Mouse (Mus musculus) MEL (cell line): ENCODE measurements at regions not wholly inside any gene's neighbourhood (a gene's known extent, or its start where the extent isn't known, plus 50 kb on each side); places are given as distances from the start of the nearest gene placed in this dataset.
A peak's percentile ranks its signal among the peaks of the same experiment; 100 is the strongest.

Source experiments
- DNase-seq: peaks from one replicate; pipeline ENCODE4 v3.0.0; 2011; ENCODE audit warnings: low read depth, low spot score
- H3K27ac ChIP-seq: 2 replicates; pipeline ENCODE4 v1.5.1; 2012; ENCODE audit warnings: low read depth, mild to moderate bottlenecking, control low read depth, low read length, moderate library complexity; ENCODE audit not compliant: control insufficient read depth
- H3K27me3 ChIP-seq, 2 experiments: fragments of 150-350 bp in 1 of 2; sonication (generic) in 1 of 2; 2 replicates each; pipeline ENCODE4 v1.6.1; 2012; ENCODE audit warnings: low read length in 2 of 2, mild to moderate bottlenecking in 2 of 2, improper control_type of control experiment in 1 of 2, moderate library complexity in 1 of 2; ENCODE audit not compliant: insufficient read depth in 2 of 2, control insufficient read depth in 1 of 2
- H3K36me3 ChIP-seq, 2 experiments: 2 replicates each; pipeline ENCODE4 v1.6.1; 2012 to 2014; ENCODE audit warnings: low read length in 2 of 2, improper control_type of control experiment in 1 of 2, inconsistent platforms in 1 of 2, mild to moderate bottlenecking in 1 of 2; ENCODE audit not compliant: insufficient read depth in 2 of 2, control insufficient read depth in 1 of 2
- H3K4me1 ChIP-seq, 2 experiments: fragments of 150-350 bp in 1 of 2; sonication (generic) in 1 of 2; 2 replicates each; pipeline ENCODE4 v1.6.1; 2012; ENCODE audit warnings: low read length in 2 of 2, improper control_type of control experiment in 1 of 2, mild to moderate bottlenecking in 1 of 2; ENCODE audit not compliant: insufficient read depth in 2 of 2, control insufficient read depth in 1 of 2
- H3K4me3 ChIP-seq, 2 experiments: fragments of 150-350 bp in 1 of 2; sonication (generic) in 1 of 2; 2 replicates each; pipeline ENCODE4 v1.5.1; 2012; ENCODE audit warnings: low read depth in 2 of 2, low read length in 2 of 2, mild to moderate bottlenecking in 2 of 2, moderate library complexity in 2 of 2, control low read depth in 1 of 2, improper control_type of control experiment in 1 of 2; ENCODE audit not compliant: control insufficient read depth in 1 of 2, insufficient read depth in 1 of 2
- H3K79me2 ChIP-seq: 2 replicates; pipeline ENCODE4 v1.6.1; 2012; ENCODE audit warnings: mild to moderate bottlenecking, low read length, moderate library complexity; ENCODE audit not compliant: control insufficient read depth, poor library complexity, insufficient read depth
- H3K9ac ChIP-seq: 2 replicates; pipeline ENCODE4 v1.6.1; 2012; ENCODE audit warnings: low read depth, mild to moderate bottlenecking, control low read depth, low read length, moderate library complexity; ENCODE audit not compliant: control insufficient read depth, poor library complexity, severe bottlenecking
- H3K9me3 ChIP-seq: fragments of 150-350 bp; sonication (generic); replicated peaks from 2 replicates; pipeline ENCODE4 v1.6.1; 2012; ENCODE audit warnings: mild to moderate bottlenecking, low read length, improper control_type of control experiment, moderate library complexity; ENCODE audit not compliant: insufficient read depth
- BHLHE40 ChIP-seq: IDR thresholded peaks from 2 replicates; pipeline ENCODE4 v1.6.1; 2012; ENCODE audit warnings: low read depth, mild to moderate bottlenecking, inconsistent platforms, low read length, improper control_type of control experiment, borderline replicate concordance
- CHD2 ChIP-seq: IDR thresholded peaks from 2 replicates; pipeline ENCODE4 v1.6.1; 2011; ENCODE audit warnings: low read length, improper control_type of control experiment
- CTCF ChIP-seq, 3 experiments: IDR thresholded peaks in 2 of 3; conservative IDR thresholded peaks in 1 of 3; 2 replicates each; pipeline ENCODE4 v1.5.1; 2011 to 2012; ENCODE audit warnings: low read length in 3 of 3, low read depth in 2 of 3, mild to moderate bottlenecking in 2 of 3, improper control_type of control experiment in 1 of 3, inconsistent platforms in 1 of 3, mixed read lengths in 1 of 3, moderate library complexity in 1 of 3; ENCODE audit not compliant: control insufficient read depth in 1 of 3, insufficient read depth in 1 of 3, poor library complexity in 1 of 3, severe bottlenecking in 1 of 3
- E2F4 ChIP-seq: IDR thresholded peaks from 2 replicates; pipeline ENCODE4 v1.6.1; 2011; ENCODE audit warnings: low read depth, low read length, improper control_type of control experiment, borderline replicate concordance
- EP300 ChIP-seq, 2 experiments: IDR thresholded peaks; 2 replicates each; pipeline ENCODE4 v1.6.1; 2011; ENCODE audit warnings: improper control_type of control experiment in 2 of 2, low read length in 2 of 2, low read depth in 1 of 2, mild to moderate bottlenecking in 1 of 2
- ETS1 ChIP-seq: IDR thresholded peaks from 2 replicates; pipeline ENCODE4 v1.6.1; 2012; ENCODE audit warnings: low read depth, mild to moderate bottlenecking, inconsistent platforms, low read length, improper control_type of control experiment, moderate library complexity
- GABPA ChIP-seq: IDR thresholded peaks from 2 replicates; pipeline ENCODE4 v1.6.1; 2012; ENCODE audit warnings: low read depth, mild to moderate bottlenecking, inconsistent platforms, low read length, improper control_type of control experiment, moderate library complexity
- GATA1 ChIP-seq: IDR thresholded peaks from 2 replicates; pipeline ENCODE4 v1.6.1; 2011; ENCODE audit warnings: low read depth, low read length, improper control_type of control experiment
- JUND ChIP-seq: IDR thresholded peaks from 2 replicates; pipeline ENCODE4 v1.6.1; 2011; ENCODE audit warnings: low read depth, mild to moderate bottlenecking, improper control_type of control experiment, low read length
- KAT2A ChIP-seq: conservative IDR thresholded peaks from 2 replicates; pipeline ENCODE4 v1.6.1; 2012; ENCODE audit warnings: low read depth, low read length, improper control_type of control experiment, inconsistent platforms
- MAZ ChIP-seq: IDR thresholded peaks from 2 replicates; pipeline ENCODE4 v1.6.1; 2012; ENCODE audit warnings: low read depth, mild to moderate bottlenecking, inconsistent platforms, low read length, improper control_type of control experiment
- MEF2A ChIP-seq: IDR thresholded peaks from 2 replicates; pipeline ENCODE4 v1.6.1; 2014; ENCODE audit warnings: low read depth, mild to moderate bottlenecking, inconsistent platforms, low read length, improper control_type of control experiment; ENCODE audit not compliant: poor library complexity, insufficient replicate concordance, severe bottlenecking; ENCODE audit errors: extremely low read depth
- MYB ChIP-seq: IDR thresholded peaks from 2 replicates; pipeline ENCODE4 v1.6.1; 2011; ENCODE audit warnings: mild to moderate bottlenecking, low read depth, low read length, improper control_type of control experiment
- NRF1 ChIP-seq: IDR thresholded peaks from 2 replicates; pipeline ENCODE4 v1.6.1; 2014; ENCODE audit warnings: low read depth, mild to moderate bottlenecking, inconsistent platforms, low read length, improper control_type of control experiment, moderate library complexity; ENCODE audit not compliant: poor library complexity, insufficient read depth, severe bottlenecking
- POLR2A ChIP-seq, 2 experiments: IDR thresholded peaks; 2 replicates each; pipeline ENCODE4 v1.6.1; 2011 to 2012; ENCODE audit warnings: low read length in 2 of 2, mild to moderate bottlenecking in 2 of 2, control low read depth in 1 of 2, improper control_type of control experiment in 1 of 2, low read depth in 1 of 2, moderate library complexity in 1 of 2; ENCODE audit not compliant: control insufficient read depth in 1 of 2, insufficient read depth in 1 of 2, poor library complexity in 1 of 2
- POLR2AphosphoS5 ChIP-seq: IDR thresholded peaks from 2 replicates; pipeline ENCODE4 v1.6.1; 2012; ENCODE audit warnings: low read depth, borderline replicate concordance, mild to moderate bottlenecking, inconsistent platforms, low read length, moderate library complexity, mixed read lengths
- SMC3 ChIP-seq: IDR thresholded peaks from 2 replicates; pipeline ENCODE4 v1.6.1; 2011; ENCODE audit warnings: low read depth, low read length, improper control_type of control experiment
- TAL1 ChIP-seq: IDR thresholded peaks from 2 replicates; pipeline ENCODE4 v1.6.1; 2012; ENCODE audit warnings: mild to moderate bottlenecking, inconsistent platforms, low read length, moderate library complexity, mixed read lengths
- TBP ChIP-seq: IDR thresholded peaks from 2 replicates; pipeline ENCODE4 v1.8.0; 2011; ENCODE audit warnings: low read depth, low read length, improper control_type of control experiment
- TCF12 ChIP-seq: IDR thresholded peaks from 2 replicates; pipeline ENCODE4 v1.6.1; 2014; ENCODE audit warnings: low read depth, mild to moderate bottlenecking, inconsistent platforms, low read length, improper control_type of control experiment, moderate library complexity
- UBTF ChIP-seq: IDR thresholded peaks from 2 replicates; pipeline ENCODE4 v1.6.1; 2012; ENCODE audit warnings: low read depth, mild to moderate bottlenecking, inconsistent platforms, low read length, improper control_type of control experiment, moderate library complexity, borderline replicate concordance; ENCODE audit not compliant: insufficient read depth
- USF2 ChIP-seq, 2 experiments: IDR thresholded peaks; 2 replicates each; pipeline ENCODE4 v1.6.1; 2011 to 2012; ENCODE audit warnings: improper control_type of control experiment in 2 of 2, low read length in 2 of 2, borderline replicate concordance in 1 of 2, inconsistent platforms in 1 of 2, low read depth in 1 of 2, mild to moderate bottlenecking in 1 of 2; ENCODE audit not compliant: insufficient read depth in 1 of 2
- ZKSCAN1 ChIP-seq: IDR thresholded peaks from 2 replicates; pipeline ENCODE4 v1.6.1; 2012; ENCODE audit warnings: low read depth, mild to moderate bottlenecking, inconsistent platforms, low read length, improper control_type of control experiment, moderate library complexity
- ZMIZ1 ChIP-seq: IDR thresholded peaks from 2 replicates; pipeline ENCODE4 v1.6.1; 2012; ENCODE audit warnings: low read depth, mild to moderate bottlenecking, inconsistent platforms, low read length, improper control_type of control experiment, moderate library complexity
- ZNF384 ChIP-seq: IDR thresholded peaks from 2 replicates; pipeline ENCODE4 v1.6.1; 2012; ENCODE audit warnings: low read depth, mild to moderate bottlenecking, inconsistent platforms, low read length, improper control_type of control experiment

- no peak overlapping the region for H3K9ac ChIP-seq
- peaks cover 36 to 58% of the 10 kb centered on the region in 2 experiments for H3K4me1 ChIP-seq
- peak; percentile 60 for DNase-seq
- H3K27ac ChIP-seq: peak overlapping the region; percentile 24
- no peaks in the 10 kb centered on the region for H3K79me2 ChIP-seq
- H3K9me3 ChIP-seq: no peaks in the 10 kb centered on the region
- H3K27me3 ChIP-seq: no peaks in the 10 kb centered on the region
- H3K36me3 ChIP-seq: peaks cover 0 to 63% of the 10 kb centered on the region in 2 experiments; a peak in 2 of 4 replicates
- no peak for TF ChIP-seq JUND
- 0 out of 2 replicates have a peak, but pooled peaks have one; percentile 11 for TF ChIP-seq ETS1
- no peak for TF ChIP-seq NRF1
- H3K4me3 ChIP-seq: no peak overlapping the region
Observed at GRCm38 (mm10) chr5:52044101-52044500, 146.2 kb downstream of the Dhx15 start.

GRCm38 (mm10) chr5:52041447-52041846 is 148.9 kb downstream of the Dhx15 start:
- DNase-seq: no peak

GRCm38 (mm10) chr5:52040427-52041312 is 149.6 kb downstream of the Dhx15 start:
- H3K9ac ChIP-seq: peak overlapping the region; percentile 56
- H3K27ac ChIP-seq: peak overlapping the region; percentile 98
- H3K79me2 ChIP-seq: no peaks in the 10 kb centered on the region
- no peaks in the 10 kb centered on the region for H3K27me3 ChIP-seq
- peak overlapping the region; percentile 22 to 27; a peak in 3 of 4 replicates for H3K4me3 ChIP-seq
- H3K4me1 ChIP-seq: peaks cover 10 to 39% of the 10 kb centered on the region in 2 experiments
- DNase-seq: peak; percentile 95
- H3K36me3 ChIP-seq: peaks cover 0 to 38% of the 10 kb centered on the region in 2 experiments; a peak in 2 of 4 replicates
- no peaks in the 10 kb centered on the region for H3K9me3 ChIP-seq
- TF ChIP-seq TBP: peak; percentile 48; the same call in 1 of the 2 replicates
- no peak for TF ChIP-seq POLR2AphosphoS5
- TF ChIP-seq GATA1: peak; percentile 99
- no peak for TF ChIP-seq E2F4
- no peak; the same call in 1 of the 2 replicates for TF ChIP-seq ZNF384
- no peak; the same call in 1 of the 2 replicates for TF ChIP-seq ZMIZ1
- peak; percentile 94 for TF ChIP-seq TCF12
- TF ChIP-seq MEF2A: peak; percentile 77; the same call in 1 of the 2 replicates
- TF ChIP-seq SMC3: no peak
- TF ChIP-seq POLR2A (IDR thresholded peaks at IDR 0.05; ENCODE audit: control insufficient read depth in 1 of 2, insufficient read depth in 1 of 2, low read depth in 1 of 2, low read length in 2 of 2, poor library complexity in 1 of 2): no peak; a peak in 1 of 4 replicates
- peak; percentile 89 for TF ChIP-seq MAZ
- TF ChIP-seq BHLHE40: peak; percentile 56; the same call in 1 of the 2 replicates
- TF ChIP-seq GABPA: 0 out of 2 replicates have a peak, but pooled peaks have one; percentile 30
- TF ChIP-seq KAT2A: peak; percentile 45; the same call in 1 of the 2 replicates
- TF ChIP-seq CHD2: peak; percentile 60; the same call in 1 of the 2 replicates

More at GRCm38 (mm10) chr5:52041447-52041846, 148.9 kb downstream of the Dhx15 start:
- H3K4me3 ChIP-seq: peak overlapping the region in 1 of 2 experiments; percentile 23; a peak in 1 of 4 replicates
- TF ChIP-seq TAL1 (peak; percentile 31; the same call in 1 of the 2 replicates), MYB (no peak), TCF12 (peak; percentile 76), ZKSCAN1 (no peak), CTCF (IDR thresholded peaks at IDR 0.05 in 2 of 3, conservative IDR thresholded peaks at IDR 0.05 in 1 of 3; ENCODE audit: control insufficient read depth in 1 of 3, insufficient read depth in 1 of 3, low read depth in 2 of 3, low read length in 3 of 3, poor library complexity in 1 of 3, severe bottlenecking in 1 of 3) (no peak), UBTF (no peak), ZNF384 (0 out of 2 replicates have a peak, but pooled peaks have one; percentile 14), ETS1 (peak; percentile 53; the same call in 1 of the 2 replicates), EP300 (IDR thresholded peaks at IDR 0.05; ENCODE audit: low read depth in 1 of 2, low read length in 2 of 2) (peak; percentile 19 to 77; a peak in 2 of 4 replicates), GATA1 (peak; percentile 88), USF2 (IDR thresholded peaks at IDR 0.05; ENCODE audit: borderline replicate concordance in 1 of 2, insufficient read depth in 1 of 2, low read depth in 1 of 2, low read length in 2 of 2) (no peak)
- peaks cover 0 to 44% of the 10 kb centered on the region in 2 experiments; a peak in 2 of 4 replicates for H3K36me3 ChIP-seq
- peak overlapping the region; percentile 98 for H3K27ac ChIP-seq
- H3K9ac ChIP-seq: peak overlapping the region; percentile 56
- H3K27me3 ChIP-seq: no peaks in the 10 kb centered on the region
- no peaks in the 10 kb centered on the region for H3K79me2 ChIP-seq
- H3K4me1 ChIP-seq: peaks cover 18 to 46% of the 10 kb centered on the region in 2 experiments
- no peaks in the 10 kb centered on the region for H3K9me3 ChIP-seq
